In genomic region chr17:34110309-34110708, GRCm38 (mm10) we compare ENCODE assay signal across 13 mouse cellular contexts. TPM values are rescaled to one million over a fixed set of nuclear protein-coding genes. Genes with fewer than 3 reads are reported as not detected.
DNase-seq lines count a peak whose midpoint lies in the region; ATAC-seq and TF ChIP-seq lines count a peak whose summit lies in the region.
"Had no signal": no experiment of that assay in that cellular context is flagged by ENCODE, and none has a peak within 500 bp of the region (broad histone marks: within the 10 kb centered on the region; RNA-seq: fewer than 3 reads in every experiment).

No protein-coding gene starts in this region.

- H3K27ac ChIP-seq in forebrain, embryonic 11.5 days (ENCODE audit: low read depth, low read length): no peak overlapping the region
- no peak overlapping the region for H3K27ac ChIP-seq in forebrain, embryonic 10.5 days
- H3K27ac ChIP-seq in liver, embryonic 11.5 days (ENCODE audit: low read depth, low read length): peak overlapping the region; percentile 45; the same call in 1 of the 2 replicates
- H3K27ac ChIP-seq in liver, postnatal 0 days (ENCODE audit: low read depth): no peak overlapping the region
- H3K27ac ChIP-seq in embryonic facial prominence, embryonic 15.5 days (replicated peaks): 0 out of 2 replicates have a peak overlapping the region, but pooled peaks have one; percentile 39
- H3K27ac ChIP-seq in limb, embryonic 15.5 days: peak overlapping the region; percentile 60
- H3K27ac ChIP-seq: liver, embryonic 14.5 days had no signal

- peak; percentile 57 for DNase-seq in forebrain, embryonic 11.5 days (ENCODE audit: low spot score)
- no peak for DNase-seq in forebrain, embryonic 10.5 days (ENCODE audit: extremely low spot score, low spot score)
- no peak for DNase-seq in liver, embryonic 11.5 days (ENCODE audit: low spot score)
- no peak for DNase-seq in liver, postnatal 0 days
- DNase-seq in retina, embryonic 14.5 days (ENCODE audit: low spot score): no peak
- no peak for DNase-seq in cerebellum, adult 9-10 months
- DNase-seq: adrenal gland, postnatal 10 days; layer of hippocampus, adult 9-11 months; thymus, adult 18-20 months had no signal

- 0 out of 2 replicates have a peak, but pooled peaks cover 4% of the 10 kb centered on the region for H3K4me1 ChIP-seq in forebrain, embryonic 11.5 days (replicated peaks; ENCODE audit: control insufficient read depth, insufficient read depth, low read length)
- H3K4me1 ChIP-seq in forebrain, embryonic 10.5 days: peaks cover 31% of the 10 kb centered on the region
- H3K4me1 ChIP-seq in liver, embryonic 11.5 days (replicated peaks; ENCODE audit: control insufficient read depth, insufficient read depth, low read length): no peaks in the 10 kb centered on the region
- no peaks in the 10 kb centered on the region; the same call in none of the 2 replicates for H3K4me1 ChIP-seq in liver, postnatal 0 days (ENCODE audit: insufficient read depth)
- 0 out of 2 replicates have a peak, but pooled peaks cover 14% of the 10 kb centered on the region for H3K4me1 ChIP-seq in embryonic facial prominence, embryonic 15.5 days
- peaks cover 10% of the 10 kb centered on the region for H3K4me1 ChIP-seq in limb, embryonic 15.5 days

- no peak overlapping the region for H3K9ac ChIP-seq in forebrain, embryonic 11.5 days (ENCODE audit: low read length)
- no peak overlapping the region for H3K9ac ChIP-seq in liver, embryonic 11.5 days (ENCODE audit: low read depth, low read length)
- no peak overlapping the region for H3K9ac ChIP-seq in liver, postnatal 0 days (replicated peaks)
- no peak overlapping the region for H3K9ac ChIP-seq in embryonic facial prominence, embryonic 15.5 days
- no peak overlapping the region for H3K9ac ChIP-seq in limb, embryonic 15.5 days
- H3K9ac ChIP-seq: liver, embryonic 14.5 days had no signal

- TF ChIP-seq CTCF in liver, postnatal 0 days (IDR thresholded peaks at IDR 0.05; ENCODE audit: low read depth): no peak

- no peaks in the 10 kb centered on the region for H3K27me3 ChIP-seq in forebrain, embryonic 11.5 days (ENCODE audit: control insufficient read depth, insufficient read depth, low read length)
- no peaks in the 10 kb centered on the region for H3K27me3 ChIP-seq in forebrain, embryonic 10.5 days (ENCODE audit: poor library complexity, severe bottlenecking)
- no peaks in the 10 kb centered on the region for H3K27me3 ChIP-seq in liver, embryonic 11.5 days (replicated peaks; ENCODE audit: control insufficient read depth, insufficient read depth, low read length)
- H3K27me3 ChIP-seq in liver, postnatal 0 days (ENCODE audit: insufficient read depth, low read length): no peaks in the 10 kb centered on the region
- no peaks in the 10 kb centered on the region for H3K27me3 ChIP-seq in embryonic facial prominence, embryonic 15.5 days
- H3K27me3 ChIP-seq in limb, embryonic 15.5 days: no peaks in the 10 kb centered on the region

- no peaks in the 10 kb centered on the region for H3K9me3 ChIP-seq in forebrain, embryonic 11.5 days (ENCODE audit: control insufficient read depth, low read length)
- no peaks in the 10 kb centered on the region for H3K9me3 ChIP-seq in forebrain, embryonic 10.5 days
- H3K9me3 ChIP-seq in liver, embryonic 11.5 days (ENCODE audit: control insufficient read depth, low read length): no peaks in the 10 kb centered on the region
- no peaks in the 10 kb centered on the region for H3K9me3 ChIP-seq in liver, postnatal 0 days (ENCODE audit: low read length)
- H3K9me3 ChIP-seq in embryonic facial prominence, embryonic 15.5 days (replicated peaks): no peaks in the 10 kb centered on the region
- H3K9me3 ChIP-seq in limb, embryonic 15.5 days: no peaks in the 10 kb centered on the region

- no peak for TF ChIP-seq EP300 in liver, postnatal 0 days (IDR thresholded peaks at IDR 0.05; ENCODE audit: low read depth)

- WGBS in forebrain, embryonic 11.5 days: 71% methylated on average over 8 of the region's 8 CpGs
- WGBS in forebrain, embryonic 10.5 days: 71% methylated on average over 8 of the region's 8 CpGs
- WGBS in liver, embryonic 11.5 days: 71% methylated on average over 8 of the region's 8 CpGs
- WGBS in liver, postnatal 0 days (ENCODE audit: insufficient replicate concordance): 77% methylated on average over 8 of the region's 8 CpGs
- WGBS in embryonic facial prominence, embryonic 15.5 days: 61% methylated on average over 8 of the region's 8 CpGs
- 60% methylated on average over 8 of the region's 8 CpGs for WGBS in limb, embryonic 15.5 days

- no peak overlapping the region for H3K4me2 ChIP-seq in forebrain, embryonic 11.5 days (ENCODE audit: low read depth, low read length, severe bottlenecking)
- H3K4me2 ChIP-seq in liver, embryonic 11.5 days: no peak overlapping the region
- H3K4me2 ChIP-seq in liver, postnatal 0 days (ENCODE audit: low read depth, low read length): no peak overlapping the region
- H3K4me2 ChIP-seq in embryonic facial prominence, embryonic 15.5 days (replicated peaks): no peak overlapping the region
- no peak overlapping the region for H3K4me2 ChIP-seq in limb, embryonic 15.5 days
- H3K4me2 ChIP-seq: heart, embryonic 11.5 days had no signal

- ATAC-seq in forebrain, embryonic 11.5 days (replicated peaks; ENCODE audit: low FRiP score): no peak
- ATAC-seq in liver, embryonic 11.5 days (replicated peaks; ENCODE audit: low FRiP score): no peak
- ATAC-seq in liver, postnatal 0 days: no peak
- no peak for ATAC-seq in embryonic facial prominence, embryonic 15.5 days (ENCODE audit: insufficient number of reproducible peaks, low FRiP score, low TSS enrichment, low read depth)
- no peak for ATAC-seq in limb, embryonic 15.5 days (ENCODE audit: insufficient number of reproducible peaks, low FRiP score, low TSS enrichment, low read depth)

- H3K36me3 ChIP-seq in forebrain, embryonic 11.5 days (ENCODE audit: control insufficient read depth, insufficient read depth, low read length): peaks cover 32% of the 10 kb centered on the region
- peaks cover 76% of the 10 kb centered on the region for H3K36me3 ChIP-seq in forebrain, embryonic 10.5 days (replicated peaks)
- H3K36me3 ChIP-seq in liver, embryonic 11.5 days (ENCODE audit: control insufficient read depth, insufficient read depth, low read length): peaks cover 48% of the 10 kb centered on the region
- H3K36me3 ChIP-seq in liver, postnatal 0 days (replicated peaks; ENCODE audit: insufficient read depth, low read length): peaks cover 57% of the 10 kb centered on the region
- peaks cover 63% of the 10 kb centered on the region for H3K36me3 ChIP-seq in embryonic facial prominence, embryonic 15.5 days
- peaks cover 64% of the 10 kb centered on the region for H3K36me3 ChIP-seq in limb, embryonic 15.5 days

- H3K4me3 ChIP-seq in forebrain, embryonic 11.5 days (ENCODE audit: low read depth, low read length): no peak overlapping the region
- no peak overlapping the region for H3K4me3 ChIP-seq in forebrain, embryonic 10.5 days
- H3K4me3 ChIP-seq in liver, embryonic 11.5 days (ENCODE audit: low read depth, low read length): no peak overlapping the region
- no peak overlapping the region for H3K4me3 ChIP-seq in liver, postnatal 0 days (ENCODE audit: low read depth, low read length)
- no peak overlapping the region for H3K4me3 ChIP-seq in embryonic facial prominence, embryonic 15.5 days (replicated peaks)
- no peak overlapping the region for H3K4me3 ChIP-seq in limb, embryonic 15.5 days

RNA-seq across cellular contexts. Expression of gene H2-DMa, which starts 9.0 kb away (rescaled TPM):
- polyA plus RNA-seq in forebrain, embryonic 11.5 days (2014; fragmentation: Nextera tagmentation; extraction: Ambion mirVana): 7.2 and 8.2 TPM in 2 replicates
- polyA plus RNA-seq in forebrain, embryonic 10.5 days (2016; fragmentation: Nextera tagmentation; extraction: Ambion mirVana): 4.5 and 6.9 TPM in 2 replicates
- polyA plus RNA-seq in liver, embryonic 11.5 days (2014; fragmentation: Nextera tagmentation; extraction: Ambion mirVana): 5.6 and 5.9 TPM in 2 replicates
- 9.7 and 11.9 TPM in 2 replicates for polyA plus RNA-seq in liver, postnatal 0 days (2015; fragmentation: Nextera tagmentation; extraction: Ambion mirVana)
- polyA plus RNA-seq in embryonic facial prominence, embryonic 15.5 days (2015; fragmentation: Nextera tagmentation; extraction: Ambion mirVana): 14.0 and 15.3 TPM in 2 replicates
- polyA plus RNA-seq in limb, embryonic 15.5 days (2015; fragmentation: Nextera tagmentation; extraction: Ambion mirVana): 13.4 and 15.2 TPM in 2 replicates

RNA-seq across cellular contexts. Expression of gene Brd2, which starts 12.1 kb away (rescaled TPM):
- 152 and 163 TPM in 2 replicates for polyA plus RNA-seq in forebrain, embryonic 11.5 days (2014; fragmentation: Nextera tagmentation; extraction: Ambion mirVana)
- 121 and 134 TPM in 2 replicates for polyA plus RNA-seq in forebrain, embryonic 10.5 days (2016; fragmentation: Nextera tagmentation; extraction: Ambion mirVana)
- polyA plus RNA-seq in liver, embryonic 11.5 days (2014; fragmentation: Nextera tagmentation; extraction: Ambion mirVana): 86.1 and 90.8 TPM in 2 replicates
- polyA plus RNA-seq in liver, postnatal 0 days (2015; fragmentation: Nextera tagmentation; extraction: Ambion mirVana): 29.2 and 32.5 TPM in 2 replicates
- polyA plus RNA-seq in embryonic facial prominence, embryonic 15.5 days (2015; fragmentation: Nextera tagmentation; extraction: Ambion mirVana): 118 and 122 TPM in 2 replicates
- 104 and 112 TPM in 2 replicates for polyA plus RNA-seq in limb, embryonic 15.5 days (2015; fragmentation: Nextera tagmentation; extraction: Ambion mirVana)

RNA-seq across cellular contexts. Expression of gene H2-Oa, which starts 18.2 kb away (rescaled TPM):
- 0.17 and 0.25 TPM in 2 replicates for polyA plus RNA-seq in forebrain, embryonic 11.5 days (2014; fragmentation: Nextera tagmentation; extraction: Ambion mirVana)
- 0.12 and 0.43 TPM in 2 replicates for polyA plus RNA-seq in forebrain, embryonic 10.5 days (2016; fragmentation: Nextera tagmentation; extraction: Ambion mirVana)
- polyA plus RNA-seq in liver, embryonic 11.5 days (2014; fragmentation: Nextera tagmentation; extraction: Ambion mirVana): 0.26 and 0.56 TPM in 2 replicates
- 0.72 and 0.85 TPM in 2 replicates for polyA plus RNA-seq in liver, postnatal 0 days (2015; fragmentation: Nextera tagmentation; extraction: Ambion mirVana)
- polyA plus RNA-seq in embryonic facial prominence, embryonic 15.5 days (2015; fragmentation: Nextera tagmentation; extraction: Ambion mirVana): 0.54 and 0.89 TPM in 2 replicates
- 0.61 and 0.79 TPM in 2 replicates for polyA plus RNA-seq in limb, embryonic 15.5 days (2015; fragmentation: Nextera tagmentation; extraction: Ambion mirVana)

RNA-seq across cellular contexts. Expression of gene H2-DMb2, which starts 32.8 kb away (rescaled TPM):
- polyA plus RNA-seq in forebrain, embryonic 11.5 days (2014; fragmentation: Nextera tagmentation; extraction: Ambion mirVana): 0.15 TPM in 1 of 2 replicates, not detected in the other
- polyA plus RNA-seq in forebrain, embryonic 10.5 days (2016; fragmentation: Nextera tagmentation; extraction: Ambion mirVana): 0.16 and 0.26 TPM in 2 replicates
- 0.32 and 0.34 TPM in 2 replicates for polyA plus RNA-seq in liver, embryonic 11.5 days (2014; fragmentation: Nextera tagmentation; extraction: Ambion mirVana)
- polyA plus RNA-seq in liver, postnatal 0 days (2015; fragmentation: Nextera tagmentation; extraction: Ambion mirVana): 1.9 and 2.1 TPM in 2 replicates
- 0.61 and 0.93 TPM in 2 replicates for polyA plus RNA-seq in embryonic facial prominence, embryonic 15.5 days (2015; fragmentation: Nextera tagmentation; extraction: Ambion mirVana)
- polyA plus RNA-seq in limb, embryonic 15.5 days (2015; fragmentation: Nextera tagmentation; extraction: Ambion mirVana): 0.37 and 0.38 TPM in 2 replicates
- polyA plus RNA-seq: heart, embryonic 11.5 days had no signal

RNA-seq across cellular contexts. Expression of gene H2-DMb1, which starts 42.6 kb away (rescaled TPM):
- polyA plus RNA-seq in forebrain, embryonic 11.5 days (2014; fragmentation: Nextera tagmentation; extraction: Ambion mirVana): 0.15 and 0.87 TPM in 2 replicates
- polyA plus RNA-seq in forebrain, embryonic 10.5 days (2016; fragmentation: Nextera tagmentation; extraction: Ambion mirVana): 0.24 and 0.81 TPM in 2 replicates
- polyA plus RNA-seq in liver, embryonic 11.5 days (2014; fragmentation: Nextera tagmentation; extraction: Ambion mirVana): 0.19 and 0.43 TPM in 2 replicates
- 3.9 and 4.0 TPM in 2 replicates for polyA plus RNA-seq in liver, postnatal 0 days (2015; fragmentation: Nextera tagmentation; extraction: Ambion mirVana)
- 3.2 and 3.8 TPM in 2 replicates for polyA plus RNA-seq in embryonic facial prominence, embryonic 15.5 days (2015; fragmentation: Nextera tagmentation; extraction: Ambion mirVana)
- 2.6 and 3.3 TPM in 2 replicates for polyA plus RNA-seq in limb, embryonic 15.5 days (2015; fragmentation: Nextera tagmentation; extraction: Ambion mirVana)

Comparison
In these comparisons a context has a peak if more than half of its experiments do, and no peak if none do; other contexts are left out.
1. H3K27ac ChIP-seq: peak in liver, embryonic 11.5 days (single experiment), embryonic facial prominence, embryonic 15.5 days (single experiment) and limb, embryonic 15.5 days (single experiment); none in forebrain, embryonic 11.5 days (single experiment), forebrain, embryonic 10.5 days (single experiment) and liver, postnatal 0 days (single experiment).